Mouse (Mus musculus) kidney, adult 2 months (tissue): ENCODE measurements at regions not wholly inside any gene's neighbourhood (a gene's known extent, or its start where the extent isn't known, plus 50 kb on each side); places are given as distances from the start of the nearest gene placed in this dataset.

Experiments used
- DNase-seq: peaks from one replicate; pipeline ENCODE4 v3.0.0; 2021
- H3K27ac ChIP-seq: fragments of 200-500 bp; 2 replicates; pipeline ENCODE4 v1.5.1; 2012; ENCODE audit warnings: low read depth, low read length, control low read depth, inconsistent platforms; ENCODE audit not compliant: insufficient read depth
- H3K27me3 ChIP-seq: fragments of 200-500 bp; replicated peaks from 2 replicates; pipeline ENCODE4 v1.6.1; 2012; ENCODE audit warnings: mild to moderate bottlenecking, moderate library complexity, low read length, inconsistent platforms; ENCODE audit not compliant: control insufficient read depth, insufficient read depth
- H3K36me3 ChIP-seq: fragments of 200-500 bp; 2 replicates; pipeline ENCODE4 v1.6.1; 2012; ENCODE audit warnings: mild to moderate bottlenecking, moderate library complexity, low read length, inconsistent platforms; ENCODE audit not compliant: control insufficient read depth, insufficient read depth
- H3K4me1 ChIP-seq: fragments of 200-500 bp; 2 replicates; pipeline ENCODE4 v1.6.1; 2011; ENCODE audit warnings: low read length; ENCODE audit not compliant: control insufficient read depth, insufficient read depth
- H3K4me3 ChIP-seq: fragments of 200-500 bp; 2 replicates; pipeline ENCODE4 v1.5.1; 2011; ENCODE audit warnings: mild to moderate bottlenecking, low read depth, low read length, control low read depth; ENCODE audit not compliant: insufficient read depth
- CTCF ChIP-seq: fragments of 200-500 bp; conservative IDR thresholded peaks from 2 replicates; pipeline ENCODE4 v1.5.1; 2011; ENCODE audit warnings: low read depth, mild to moderate bottlenecking, control low read depth, low read length, moderate library complexity, mixed read lengths; ENCODE audit not compliant: insufficient read depth, insufficient read length
- POLR2A ChIP-seq: fragments of 200-500 bp; IDR thresholded peaks from one replicate; pipeline ENCODE4 v1.6.1; 2011; ENCODE audit warnings: low read depth, low read length, control low read depth
- WGBS: fragments of 180-500 bp; shearing (Covaris S2); methylation state at CpG from one replicate; pipeline ENCODE4 v1.1.7; 2018; 5-methylcytosine and 5-hydroxymethylcytosine counted together

- H3K27ac ChIP-seq: no peak overlapping the region
Measured at GRCm38 (mm10) chr15:96521125-96521455, 60.4 kb upstream of the Scaf11 start.

GRCm38 (mm10) chr15:96520412-96521124 is 59.9 kb upstream of the Scaf11 start:
- Histone ChIP-seq H3K27ac (no peak overlapping the region), H3K27me3 (no peaks in the 10 kb centered on the region), H3K4me1 (no peaks in the 10 kb centered on the region), H3K36me3 (no peaks in the 10 kb centered on the region), H3K4me3 (no peak overlapping the region)
- TF ChIP-seq POLR2A (no peak), CTCF (peak; percentile 60)
- DNase-seq: no peak
- 77% methylated on average over 18 of the region's 18 CpGs for WGBS

More at GRCm38 (mm10) chr15:96521125-96521455, 60.4 kb upstream of the Scaf11 start:
- DNase-seq: no peak
- TF ChIP-seq CTCF: no peak
- no peak for TF ChIP-seq POLR2A
- no peaks in the 10 kb centered on the region for H3K36me3 ChIP-seq
- WGBS: 84% methylated on average over 7 of the region's 7 CpGs
- no peak overlapping the region for H3K4me3 ChIP-seq
- H3K27me3 ChIP-seq: no peaks in the 10 kb centered on the region
- no peaks in the 10 kb centered on the region for H3K4me1 ChIP-seq

GRCm38 (mm10) chr15:96518156-96518555 is 57.5 kb upstream of the Scaf11 start:
- Histone ChIP-seq H3K4me3 (no peak overlapping the region), H3K4me1 (no peaks in the 10 kb centered on the region), H3K27ac (no peak overlapping the region), H3K27me3 (no peaks in the 10 kb centered on the region), H3K36me3 (no peaks in the 10 kb centered on the region)
- no peak for DNase-seq
- 67% methylated on average over 10 of the region's 10 CpGs for WGBS
- TF ChIP-seq CTCF (no peak), POLR2A (no peak)

GRCm38 (mm10) chr15:96515620-96516019 is 55.0 kb upstream of the Scaf11 start:
- no peak for TF ChIP-seq CTCF
- TF ChIP-seq POLR2A: no peak
- no peak for DNase-seq
- H3K4me3 ChIP-seq: no peak overlapping the region
- H3K4me1 ChIP-seq: no peaks in the 10 kb centered on the region
- no peaks in the 10 kb centered on the region for H3K36me3 ChIP-seq
- H3K27ac ChIP-seq: no peak overlapping the region
- 54% methylated on average over 2 of the region's 2 CpGs for WGBS
- no peaks in the 10 kb centered on the region for H3K27me3 ChIP-seq

GRCm38 (mm10) chr15:96512636-96513035 is 52.0 kb upstream of the Scaf11 start:
- no peak for DNase-seq
- TF ChIP-seq POLR2A: no peak
- no peak for TF ChIP-seq CTCF
- no peak overlapping the region for H3K4me3 ChIP-seq
- 56% methylated on average over 1 of the region's 1 CpGs for WGBS
- no peak overlapping the region for H3K27ac ChIP-seq
- H3K27me3 ChIP-seq: no peaks in the 10 kb centered on the region
- H3K4me1 ChIP-seq: no peaks in the 10 kb centered on the region
- H3K36me3 ChIP-seq: no peaks in the 10 kb centered on the region
